Mouse (Mus musculus): ENCODE measurements around the gene Ncam2.
A peak's percentile ranks its signal among the peaks of the same experiment; 100 is the strongest.

The Ncam2 gene

GRCm38 (mm10) chr16:81200201-81201071 lies at the start of gene Ncam2:
Gene Ncam2, plus strand, starts transcription at chr16:81200697.
- DNase-seq (ENCODE audit: low read depth, low spot score), result peak; percentile 64

GRCm38 (mm10) chr16:81170828-81171227 lies 29.7 kb upstream of the Ncam2 start:
- DNase-seq (ENCODE audit: low read depth, low spot score), result no peak

GRCm38 (mm10) chr16:81175302-81175943 lies 25.1 kb upstream of the Ncam2 start:
- DNase-seq (ENCODE audit: low read depth, low spot score), result no peak

- no peak for DNase-seq (ENCODE audit: low read depth, low spot score)
Measured at GRCm38 (mm10) chr16:81179801-81180200, 20.7 kb upstream of the Ncam2 start.

GRCm38 (mm10) chr16:81187579-81188179 lies 12.8 kb upstream of the Ncam2 start:
- no peak for DNase-seq (ENCODE audit: low read depth, low spot score)

GRCm38 (mm10) chr16:81191621-81192020 lies 8.9 kb upstream of the Ncam2 start:
- DNase-seq (ENCODE audit: low read depth, low spot score), result no peak

GRCm38 (mm10) chr16:81192607-81193006 lies 7.9 kb upstream of the Ncam2 start:
- no peak for DNase-seq (ENCODE audit: low read depth, low spot score)

GRCm38 (mm10) chr16:81199467-81199866 lies 1.0 kb upstream of the Ncam2 start:
- DNase-seq (ENCODE audit: low read depth, low spot score), result no peak

- DNase-seq (ENCODE audit: low read depth, low spot score), result no peak
Measured at GRCm38 (mm10) chr16:81201471-81201870, 974 bp downstream of the Ncam2 start.

- peak; percentile 47 for DNase-seq (ENCODE audit: low read depth, low spot score)
Measured at GRCm38 (mm10) chr16:81201992-81202391, 1.5 kb downstream of the Ncam2 start.

GRCm38 (mm10) chr16:81202721-81203161 lies 2.2 kb downstream of the Ncam2 start:
- no peak for DNase-seq (ENCODE audit: low read depth, low spot score)

GRCm38 (mm10) chr16:81204405-81205034 lies 4.0 kb downstream of the Ncam2 start:
- DNase-seq (ENCODE audit: low read depth, low spot score), result no peak

GRCm38 (mm10) chr16:81221176-81221575 lies 20.7 kb downstream of the Ncam2 start:
- DNase-seq (ENCODE audit: low read depth, low spot score), result no peak

GRCm38 (mm10) chr16:81223841-81224240 lies 23.3 kb downstream of the Ncam2 start:
- no peak for DNase-seq (ENCODE audit: low read depth, low spot score)

GRCm38 (mm10) chr16:81224253-81224652 lies 23.8 kb downstream of the Ncam2 start:
- DNase-seq (ENCODE audit: low read depth, low spot score), result no peak

GRCm38 (mm10) chr16:81254875-81255274 lies 54.4 kb downstream of the Ncam2 start:
- DNase-seq (ENCODE audit: low read depth, low spot score), result no peak

- no peak for DNase-seq (ENCODE audit: low read depth, low spot score)
Measured at GRCm38 (mm10) chr16:81260429-81260828, 59.9 kb downstream of the Ncam2 start.

GRCm38 (mm10) chr16:81273597-81274360 lies 73.3 kb downstream of the Ncam2 start:
- DNase-seq (ENCODE audit: low read depth, low spot score), result no peak

- peak; percentile 2 for DNase-seq (ENCODE audit: low read depth, low spot score)
Measured at GRCm38 (mm10) chr16:81284241-81284640, 83.7 kb downstream of the Ncam2 start.

GRCm38 (mm10) chr16:81284859-81285837 lies 84.7 kb downstream of the Ncam2 start:
- DNase-seq (ENCODE audit: low read depth, low spot score), result no peak
